Mouse (Mus musculus): ENCODE data around the gene Fkbp5. TPM values are rescaled to one million over a fixed set of nuclear protein-coding genes. Genes with fewer than 3 reads are reported as not detected.

Gene Fkbp5
- total and polyA plus RNA-seq, 3 experiments, result 14.4 to 31.4 (median 22.6) TPM

DNA sequence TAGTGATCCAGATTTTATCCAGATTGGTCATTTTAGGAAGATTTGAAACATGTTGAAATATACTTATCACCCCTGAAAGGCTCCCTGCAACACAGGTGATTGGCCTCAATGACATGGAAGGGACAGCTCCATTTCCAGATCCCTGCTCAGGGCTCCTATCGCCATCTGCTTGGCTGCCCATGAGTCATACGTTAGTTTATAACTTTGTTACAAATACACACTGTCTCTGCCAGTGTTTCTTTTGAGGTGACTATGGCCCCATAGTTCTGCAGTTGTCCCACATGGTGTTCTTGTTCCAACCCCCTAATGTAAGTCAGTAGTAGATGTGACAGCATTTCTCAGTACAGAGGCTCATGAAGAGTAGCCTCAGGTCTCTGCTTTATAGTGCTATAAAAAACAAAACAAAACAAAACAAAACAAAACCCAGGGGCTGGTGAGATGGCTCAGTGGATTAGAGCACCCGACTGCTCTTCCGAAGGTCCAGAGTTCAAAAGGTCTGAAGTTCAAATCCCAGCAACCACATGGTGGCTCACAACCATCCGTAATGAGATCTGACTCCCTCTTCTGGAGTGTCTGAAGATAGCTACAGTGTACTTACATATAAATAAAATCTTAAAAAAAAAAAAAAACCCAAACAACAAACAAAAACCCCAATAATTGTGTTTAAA lies 108.9 kb downstream of the Fkbp5 start:
- Histone ChIP-seq H3K9ac (ENCODE audit: insufficient read depth, low read depth) (no peak overlapping the region; the same call in 1 of the 2 replicates), H3K4me2 (ENCODE audit: insufficient read depth, low read depth, poor library complexity, severe bottlenecking) (peak overlapping the region; percentile 82; the same call in 1 of the 2 replicates), H3K4me3 (replicated peaks in 1 of 3; ENCODE audit: low read depth in 2 of 3, low read length in 2 of 3, poor library complexity in 1 of 3) (peak overlapping the region in 2 of 3 experiments; percentile 25 to 32), H3K79me2 (replicated peaks; ENCODE audit: control insufficient read depth, extremely low read depth, insufficient read depth, poor library complexity, severe bottlenecking) (no peaks in the 10 kb centered on the region), H3K4me1 (ENCODE audit: control insufficient read depth in 1 of 2, insufficient read depth in 2 of 2) (peaks cover 3 to 16% of the 10 kb centered on the region in 2 experiments; a peak in 3 of 4 replicates), H3K27ac (ENCODE audit: insufficient read depth, low read depth) (peak overlapping the region; percentile 42; the same call in 1 of the 2 replicates), H3K36me3 (replicated peaks in 1 of 2; ENCODE audit: control insufficient read depth in 1 of 2, insufficient read depth in 1 of 2, low read length in 1 of 2) (peaks cover 22 to 59% of the 10 kb centered on the region in 2 experiments), H3K9me3 (replicated peaks; ENCODE audit: low read length) (peaks cover 2% of the 10 kb centered on the region), H3K27me3 (replicated peaks) (no peaks in the 10 kb centered on the region)
- in situ Hi-C loops (cut with MboI; ENCODE audit: low pct_ligation_motif_present, low pct_unique_long_range_greater_than_20kb, low sequenced_read_pairs), result no loop called here
- dilution Hi-C loops (cut with MboI; ENCODE audit: extremely low pct_ligation_motif_present, extremely low pct_unique_long_range_greater_than_20kb, low sequenced_read_pairs), result no loop called here
- TF ChIP-seq GABPA (IDR thresholded peaks at IDR 0.05; ENCODE audit: insufficient replicate concordance, low read depth, low read length), result no peak
- TF ChIP-seq CTCF (conservative IDR thresholded peaks at IDR 0.05 in 1 of 2, IDR thresholded peaks at IDR 0.05 in 1 of 2; ENCODE audit: low read depth in 2 of 2, low read length in 2 of 2), result peak in 1 of 2 experiments; percentile 28; a peak in 1 of 4 replicates
- DNase-seq (ENCODE audit: extremely low read depth), result peak; percentile 12

- peaks cover 3 to 16% of the 10 kb centered on the region in 2 experiments; a peak in 3 of 4 replicates for H3K4me1 ChIP-seq (ENCODE audit: control insufficient read depth in 1 of 2, insufficient read depth in 2 of 2)
- DNase-seq (ENCODE audit: extremely low read depth), result peak; percentile 91
- peak overlapping the region; percentile 25 to 32 (median 28) for H3K4me3 ChIP-seq (replicated peaks in 1 of 3; ENCODE audit: low read depth in 2 of 3, low read length in 2 of 3, poor library complexity in 1 of 3)
- peaks cover 2% of the 10 kb centered on the region for H3K9me3 ChIP-seq (replicated peaks; ENCODE audit: low read length)
- no peaks in the 10 kb centered on the region for H3K79me2 ChIP-seq (replicated peaks; ENCODE audit: control insufficient read depth, extremely low read depth, insufficient read depth, poor library complexity, severe bottlenecking)
- TF ChIP-seq MEF2A (IDR thresholded peaks at IDR 0.05; ENCODE audit: borderline replicate concordance, low read depth, low read length), result peak; percentile 59; the same call in 1 of the 2 replicates
- TF ChIP-seq ZC3H11A (IDR thresholded peaks at IDR 0.05; ENCODE audit: low read depth, low read length), result peak; percentile 73
- TF ChIP-seq ELF1 (IDR thresholded peaks at IDR 0.05; ENCODE audit: low read depth, low read length), result peak; percentile 78
- TF ChIP-seq SIN3A (IDR thresholded peaks at IDR 0.05; ENCODE audit: low read length), result peak; percentile 76
- TF ChIP-seq SMC3 (IDR thresholded peaks at IDR 0.05; ENCODE audit: low read depth, low read length), result peak; percentile 92
- TF ChIP-seq MAZ (IDR thresholded peaks at IDR 0.05; ENCODE audit: low read depth, low read length), result peak; percentile 29; the same call in 1 of the 2 replicates
- no peak for TF ChIP-seq CHD2 (IDR thresholded peaks at IDR 0.05; ENCODE audit: low read length)
- 0 out of 2 replicates have a peak, but pooled peaks have one; percentile 23 for TF ChIP-seq ZNF384 (IDR thresholded peaks at IDR 0.05; ENCODE audit: low read depth, low read length)
- TF ChIP-seq MYC (IDR thresholded peaks at IDR 0.05; ENCODE audit: low read depth, low read length), result peak; percentile 45; the same call in 1 of the 2 replicates
- TF ChIP-seq TCF12 (IDR thresholded peaks at IDR 0.05; ENCODE audit: low read depth, low read length), result peak; percentile 63
- TF ChIP-seq CTCF (conservative IDR thresholded peaks at IDR 0.05 in 1 of 2, IDR thresholded peaks at IDR 0.05 in 1 of 2; ENCODE audit: low read depth in 2 of 2, low read length in 2 of 2), result peak; percentile 78 to 98
- no peak for TF ChIP-seq ETS1 (conservative IDR thresholded peaks at IDR 0.05; ENCODE audit: low read depth, low read length)
- TF ChIP-seq UBTF (IDR thresholded peaks at IDR 0.05; ENCODE audit: low read depth, low read length), result 0 out of 2 replicates have a peak, but pooled peaks have one; percentile 39
- peak; percentile 63 for TF ChIP-seq MAX (IDR thresholded peaks at IDR 0.05; ENCODE audit: low read length)
- TF ChIP-seq NELFE (IDR thresholded peaks at IDR 0.05; ENCODE audit: low read depth, low read length), result peak; percentile 53; the same call in 1 of the 2 replicates
- peak; percentile 80; the same call in 1 of the 2 replicates for TF ChIP-seq MXI1 (IDR thresholded peaks at IDR 0.05; ENCODE audit: low read depth, low read length)
- no peak for TF ChIP-seq NRF1 (IDR thresholded peaks at IDR 0.05; ENCODE audit: low read depth, low read length)
- TF ChIP-seq BHLHE40 (IDR thresholded peaks at IDR 0.05; ENCODE audit: low read depth, low read length), result peak; percentile 49
- no peak for TF ChIP-seq ZKSCAN1 (IDR thresholded peaks at IDR 0.05; ENCODE audit: borderline replicate concordance, low read depth, low read length)
- peak; percentile 84 for TF ChIP-seq IRF4 (IDR thresholded peaks at IDR 0.05; ENCODE audit: low read depth, low read length)
- peak; percentile 21; the same call in 1 of the 2 replicates for TF ChIP-seq POLR2A (IDR thresholded peaks at IDR 0.05; ENCODE audit: low read depth, low read length)
- no peak for TF ChIP-seq CHD1 (IDR thresholded peaks at IDR 0.05; ENCODE audit: low read depth, low read length)
- TF ChIP-seq RAD21 (IDR thresholded peaks at IDR 0.05; ENCODE audit: low read depth, low read length), result peak; percentile 96
- H3K36me3 ChIP-seq (replicated peaks in 1 of 2; ENCODE audit: control insufficient read depth in 1 of 2, insufficient read depth in 1 of 2, low read length in 1 of 2), result peaks cover 21 to 54% of the 10 kb centered on the region in 2 experiments
- in situ Hi-C loops (cut with MboI; ENCODE audit: low pct_ligation_motif_present, low pct_unique_long_range_greater_than_20kb, low sequenced_read_pairs) (no loop called here), dilution Hi-C loops (cut with MboI; ENCODE audit: extremely low pct_ligation_motif_present, extremely low pct_unique_long_range_greater_than_20kb, low sequenced_read_pairs) (no loop called here)
- H3K9ac ChIP-seq (ENCODE audit: insufficient read depth, low read depth), result no peak overlapping the region; the same call in 1 of the 2 replicates
- H3K27ac ChIP-seq (ENCODE audit: insufficient read depth, low read depth), result peak overlapping the region; percentile 75
- peak overlapping the region; percentile 63 for H3K4me2 ChIP-seq (ENCODE audit: insufficient read depth, low read depth, poor library complexity, severe bottlenecking)
- H3K27me3 ChIP-seq (replicated peaks), result no peaks in the 10 kb centered on the region
These were observed 109.7 kb downstream of the Fkbp5 start for GRCm38 (mm10) chr17:28407418-28408250.
